Mouse (Mus musculus) bone marrow, adult 2 months (tissue): Measurements from ENCODE around the gene Mcm8.

Source experiments
- CTCF ChIP-seq: fragments of 200-500 bp; IDR thresholded peaks from 2 replicates; pipeline ENCODE4 v1.5.1; 2011; ENCODE audit warnings: low read length, control low read depth; ENCODE audit not compliant: control insufficient read depth, insufficient read depth
- POLR2A ChIP-seq: fragments of 200-500 bp; IDR thresholded peaks from 2 replicates; pipeline ENCODE4 v1.6.1; 2011; ENCODE audit warnings: low read depth, mild to moderate bottlenecking, control low read depth, low read length, borderline replicate concordance; ENCODE audit not compliant: control insufficient read depth

GRCm38 (mm10) chr2:132861456-132861855, 45.5 kb downstream of the Mcm8 start:
- TF ChIP-seq CTCF = no peak
- no peak for TF ChIP-seq POLR2A
